Mouse (Mus musculus) left cerebral cortex, adult 11 months (tissue): ENCODE data around the gene Sult2a6.

Source experiments
- DNase-seq: peaks from one replicate; pipeline ENCODE4 v3.0.0; 2022; ENCODE audit warnings: low spot score

The Sult2a6 gene

GRCm38 (mm10) chr7:14254770-14255169 lies at the start of gene Sult2a6:
Gene Sult2a6 (minus strand): TSS chr7:14254870.
- no peak for DNase-seq

- no peak for DNase-seq
Measured at GRCm38 (mm10) chr7:14215231-14215630, 39.4 kb downstream of the Sult2a6 start.

GRCm38 (mm10) chr7:14203417-14203816 lies 51.3 kb downstream of the Sult2a6 start:
- DNase-seq: no peak

GRCm38 (mm10) chr7:14202487-14202886 lies 52.2 kb downstream of the Sult2a6 start:
- no peak for DNase-seq
